Mouse (Mus musculus) urinary bladder, adult 18-20 months (tissue): ENCODE measurements at regions not wholly inside any gene's neighbourhood (a gene's known extent, or its start where the extent isn't known, plus 50 kb on each side); places are given as distances from the start of the nearest gene placed in this dataset.

Source experiments
- DNase-seq, 2 experiments: peaks; one replicate each; pipeline ENCODE4 v3.0.0; 2022; ENCODE audit warnings: low spot score in 2 of 2, mixed read lengths in 2 of 2

DNA sequence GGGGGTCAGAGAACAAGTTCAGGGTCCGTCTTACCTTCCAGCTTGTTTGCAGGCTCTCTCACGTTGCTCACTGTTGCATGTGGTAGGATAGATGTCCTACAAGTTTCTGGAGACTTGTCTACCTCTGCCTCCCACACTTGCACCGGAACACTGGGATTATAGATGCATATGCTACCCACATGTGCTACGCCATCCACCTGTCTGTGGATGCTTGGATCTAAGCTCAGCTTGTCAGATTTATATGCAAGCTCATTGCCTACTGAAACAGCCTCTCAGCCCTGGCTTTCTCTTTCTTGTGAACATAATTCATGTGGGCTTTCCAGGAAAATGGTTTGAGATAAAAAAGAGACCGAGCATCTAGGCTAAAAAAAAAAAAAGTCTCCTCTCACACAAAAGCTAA lies 353.0 kb downstream of the Nucb2 start:
- no peak for DNase-seq

DNA sequence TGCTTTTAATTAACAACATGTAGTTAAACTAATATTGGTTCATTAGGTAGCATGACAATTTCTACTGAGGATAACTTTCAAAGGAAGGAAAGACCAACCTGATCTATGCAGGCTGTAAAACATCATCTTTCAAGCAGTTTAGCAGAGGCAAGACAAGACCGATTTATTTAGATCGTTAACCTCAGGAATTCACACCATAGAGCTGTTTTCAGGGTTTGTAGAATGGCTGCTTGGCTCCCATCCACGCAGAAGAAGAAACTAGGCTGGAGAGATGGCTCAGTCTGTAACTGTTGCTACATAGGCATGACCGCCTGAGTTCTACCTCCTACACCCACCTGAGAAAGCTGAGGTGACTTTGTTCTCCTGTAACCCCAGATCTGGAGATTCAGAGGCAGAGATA lies 353.6 kb downstream of the Nucb2 start:
- DNase-seq = no peak

DNA sequence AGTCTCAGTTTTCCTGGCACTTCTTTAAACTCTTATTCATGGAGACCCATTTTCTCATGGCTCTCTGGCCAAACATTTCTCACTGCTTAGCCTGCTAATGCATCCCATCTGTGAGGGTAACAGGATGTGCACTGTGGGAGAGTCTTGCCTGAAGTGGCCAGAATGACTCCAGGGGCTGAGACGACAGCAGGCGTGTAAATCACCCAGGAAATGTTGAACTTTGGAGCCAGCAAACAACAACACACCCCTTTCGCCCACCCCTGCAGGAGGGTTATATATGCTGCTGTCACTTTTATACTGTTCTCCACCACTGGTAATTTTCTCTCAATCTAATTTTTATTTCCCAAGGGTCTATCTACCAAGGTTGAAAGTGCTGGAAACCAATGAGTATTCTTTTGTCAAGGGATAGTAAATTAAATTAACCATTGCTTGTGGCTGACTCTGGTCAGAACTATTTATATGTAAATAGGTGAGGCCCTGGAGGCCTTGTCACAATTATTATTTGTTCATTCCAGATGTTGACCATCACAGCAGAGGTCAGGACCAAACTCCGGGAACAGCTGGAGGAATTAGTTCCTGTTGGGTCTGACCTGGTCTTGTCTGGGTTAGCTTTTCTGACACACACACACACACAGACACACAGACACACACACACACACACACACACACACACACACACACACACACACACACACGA lies 378.2 kb downstream of the Nucb2 start:
- no peak for DNase-seq

DNA sequence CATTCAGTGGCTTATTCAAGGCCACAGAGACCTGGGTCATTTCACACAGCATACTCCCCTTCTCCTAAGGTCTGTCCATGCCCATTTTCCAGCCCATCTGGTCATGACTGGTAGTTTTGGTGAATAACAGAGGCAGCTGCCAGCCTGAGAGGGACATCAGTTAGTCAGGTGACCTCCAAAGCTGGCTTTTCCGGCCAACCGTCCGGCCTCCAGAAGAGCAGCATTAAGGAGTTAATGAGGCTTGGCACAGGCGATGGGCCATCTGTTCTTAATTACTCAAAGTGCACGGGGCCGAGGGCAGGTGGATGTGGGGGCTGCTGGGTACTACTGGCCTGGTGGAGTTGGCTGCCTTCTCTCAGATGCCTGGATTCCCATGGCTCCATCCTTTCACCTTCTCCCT lies 389.7 kb downstream of the Nucb2 start:
- DNase-seq = no peak

DNA sequence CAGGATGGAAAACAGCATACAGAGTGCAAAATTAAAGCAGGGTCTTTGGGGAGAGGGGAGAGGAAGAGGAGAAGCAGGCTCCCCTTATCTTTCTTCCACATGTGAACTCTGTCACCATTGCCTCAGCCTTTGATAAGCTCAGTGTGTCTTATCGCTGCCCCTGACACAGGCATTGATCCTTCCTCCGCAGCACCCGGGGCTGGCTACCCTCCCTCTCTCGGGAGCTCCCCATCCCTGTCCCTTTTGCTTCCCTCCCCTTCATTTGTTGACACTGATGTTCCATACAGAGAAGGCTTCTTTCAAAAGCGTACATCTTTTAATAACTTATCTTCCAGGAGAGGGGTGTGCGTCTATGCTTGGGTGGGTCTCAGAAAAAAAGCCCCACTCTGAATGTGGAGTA lies 411.6 kb downstream of the Nucb2 start:
- DNase-seq = no peak

DNA sequence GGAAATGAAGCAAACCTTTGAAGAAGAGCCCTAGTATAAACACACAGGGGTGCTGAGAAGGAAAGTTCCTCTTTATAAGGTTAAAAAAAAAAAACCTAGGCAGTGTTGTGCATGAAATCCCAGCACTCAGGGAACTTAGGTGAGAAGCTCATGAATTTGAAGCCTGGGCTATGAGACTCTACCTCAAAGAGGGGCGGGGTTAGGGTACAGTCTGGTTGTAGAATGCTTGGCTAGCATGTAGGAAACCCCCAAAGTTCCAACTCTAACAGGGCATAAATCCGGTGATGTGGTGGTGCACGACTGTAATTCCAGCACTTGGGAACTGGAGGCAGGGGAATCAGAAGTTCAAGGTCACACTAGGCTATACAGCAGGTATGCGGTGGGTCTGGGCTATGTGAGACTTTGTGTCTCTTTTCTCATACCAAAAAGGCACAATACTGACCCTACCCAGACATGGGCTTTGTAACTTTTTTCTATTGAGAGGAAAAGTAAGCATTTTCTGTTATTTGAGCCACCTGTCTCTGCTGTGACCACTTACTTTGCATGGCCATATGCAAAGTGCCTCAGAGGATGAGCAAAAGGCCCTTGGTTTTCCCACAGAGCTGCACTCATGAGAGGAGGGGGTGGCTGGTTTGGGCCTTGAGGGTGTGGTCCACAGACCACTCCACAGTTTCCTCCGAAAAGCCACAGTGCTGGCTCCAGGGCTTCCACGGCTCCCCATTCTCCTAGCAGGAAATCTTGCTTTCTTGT lies 413.9 kb downstream of the Nucb2 start:
- DNase-seq = no peak

DNA sequence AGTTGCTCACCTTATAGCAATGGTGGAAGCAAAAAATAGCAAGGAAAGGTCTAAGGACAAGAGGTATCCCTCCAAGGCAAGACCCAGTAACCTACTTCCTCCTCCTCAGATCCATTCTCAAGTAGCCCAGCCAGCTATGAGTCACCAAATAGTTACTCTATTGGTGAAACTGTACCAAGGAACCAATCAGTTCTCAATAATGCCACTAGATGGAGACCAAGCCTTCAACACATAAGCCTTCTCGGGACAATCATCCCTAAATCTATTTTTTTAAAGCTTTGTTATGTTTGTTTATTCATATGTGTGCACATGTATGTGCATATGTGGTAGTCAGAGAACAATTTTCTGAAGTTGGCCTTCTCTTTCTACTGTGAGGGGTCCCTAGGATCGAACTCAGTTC lies 434.3 kb upstream of the Xylt1 start:
- DNase-seq = no peak

DNA sequence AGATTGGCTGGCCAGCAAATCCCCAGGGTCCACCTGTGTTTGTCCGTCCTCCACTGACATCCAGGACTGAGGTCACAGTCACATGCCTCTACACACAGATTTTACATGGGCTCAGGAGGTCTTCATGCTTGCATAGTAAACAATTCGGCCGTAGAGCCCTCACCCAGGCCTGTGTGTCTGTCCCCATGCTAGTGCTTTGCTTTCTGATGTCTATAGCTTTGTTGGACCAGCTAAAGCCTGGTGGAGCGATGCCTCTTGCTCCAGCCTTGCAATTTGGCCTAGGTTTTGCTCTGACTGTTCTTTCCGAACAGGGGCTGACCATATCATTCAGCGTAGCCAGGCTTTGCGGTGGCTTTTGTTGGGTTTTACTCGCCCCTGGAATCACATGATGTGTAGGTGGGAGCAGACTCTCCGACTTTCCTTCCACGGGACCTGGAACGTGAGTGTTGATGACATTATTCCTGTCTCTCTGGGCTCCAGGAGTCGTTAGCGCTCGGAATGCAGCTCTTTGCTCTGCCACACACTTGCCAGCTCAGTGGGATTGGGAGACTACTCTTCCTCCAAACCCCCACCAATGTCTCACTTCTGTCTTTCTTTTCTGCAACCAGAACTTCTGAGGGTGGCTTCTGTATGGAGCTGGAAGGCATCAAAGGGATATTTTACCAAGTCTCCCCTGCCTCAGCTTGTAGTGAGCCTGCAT lies 421.4 kb upstream of the Xylt1 start:
- DNase-seq = no peak

DNA sequence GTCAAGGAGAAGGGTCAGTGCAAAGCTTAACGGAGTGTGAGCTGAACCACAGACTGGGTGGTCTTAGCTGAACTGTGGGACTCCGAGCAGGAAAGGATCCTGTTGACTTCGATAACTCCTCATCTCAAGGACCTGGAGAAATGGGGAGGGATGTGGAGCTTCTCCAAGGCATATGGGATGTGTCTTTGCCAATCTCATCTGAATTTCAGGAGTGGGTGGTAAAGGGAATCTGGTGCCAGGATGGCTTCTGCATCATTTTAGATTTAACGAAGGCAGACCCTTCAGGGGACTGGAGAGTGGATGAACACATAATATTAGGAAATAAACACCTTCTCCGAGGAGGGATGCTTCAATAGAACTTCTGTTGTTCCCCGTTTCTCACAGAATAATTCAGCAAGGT lies 416.9 kb upstream of the Xylt1 start:
- no peak for DNase-seq

DNA sequence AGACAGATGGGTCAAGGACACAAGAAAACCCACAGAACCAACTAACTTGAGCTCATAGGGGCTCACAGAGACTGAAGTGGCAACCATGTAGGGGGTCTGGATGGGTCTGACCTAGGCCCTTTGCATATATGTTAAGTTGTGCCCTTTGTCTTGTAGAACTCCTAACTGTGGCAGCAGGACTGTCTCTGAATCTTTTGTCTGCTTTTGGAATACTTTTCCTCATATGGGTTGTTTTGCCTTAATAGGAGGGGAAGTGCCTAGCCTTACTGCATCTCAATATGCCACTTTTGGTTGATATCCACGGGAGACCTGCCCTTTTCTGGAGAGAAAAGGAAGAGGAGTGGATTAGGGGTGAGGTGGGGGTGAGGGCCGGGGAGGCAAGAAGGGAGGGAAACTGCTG lies 389.4 kb upstream of the Xylt1 start:
- no peak for DNase-seq

DNA sequence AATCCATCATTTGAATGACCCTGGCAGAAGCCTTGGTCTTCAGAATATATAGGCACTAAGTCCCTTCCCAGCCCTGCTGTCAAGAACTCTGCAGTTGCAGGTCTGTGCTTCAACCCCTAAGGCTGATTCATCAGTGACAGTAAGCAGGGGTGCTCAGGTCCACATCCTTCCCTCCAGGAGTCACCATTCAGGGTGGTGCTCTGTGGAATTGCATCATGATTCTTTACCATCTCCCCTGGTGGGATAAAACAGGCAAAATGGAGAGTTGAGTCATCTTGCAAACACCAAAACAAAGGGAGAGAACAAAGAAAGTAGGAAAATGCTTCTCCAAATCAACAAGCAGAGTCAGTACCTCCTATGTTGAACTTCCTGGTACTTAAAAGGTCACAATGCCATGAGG lies 388.6 kb upstream of the Xylt1 start:
- DNase-seq = no peak

DNA sequence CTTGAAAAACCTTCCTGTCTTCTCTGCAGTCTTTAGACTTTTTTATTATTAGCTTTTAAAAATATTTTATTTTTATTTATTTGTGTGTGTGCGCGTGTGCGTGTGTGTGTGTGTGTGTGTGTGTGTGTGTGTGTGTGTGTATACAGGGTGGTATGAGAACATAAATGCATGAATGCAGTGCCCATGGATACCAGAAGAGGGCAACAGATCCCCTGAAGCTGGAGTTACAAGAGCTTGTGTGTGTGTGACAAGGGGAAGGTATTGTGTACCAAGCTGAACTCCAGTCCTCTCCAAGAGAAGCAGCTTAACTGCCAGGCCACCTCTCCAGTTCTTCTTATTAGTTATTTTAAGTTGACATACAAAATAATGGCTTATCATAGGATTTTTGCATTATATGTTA lies 385.0 kb upstream of the Xylt1 start:
- DNase-seq = no peak

DNA sequence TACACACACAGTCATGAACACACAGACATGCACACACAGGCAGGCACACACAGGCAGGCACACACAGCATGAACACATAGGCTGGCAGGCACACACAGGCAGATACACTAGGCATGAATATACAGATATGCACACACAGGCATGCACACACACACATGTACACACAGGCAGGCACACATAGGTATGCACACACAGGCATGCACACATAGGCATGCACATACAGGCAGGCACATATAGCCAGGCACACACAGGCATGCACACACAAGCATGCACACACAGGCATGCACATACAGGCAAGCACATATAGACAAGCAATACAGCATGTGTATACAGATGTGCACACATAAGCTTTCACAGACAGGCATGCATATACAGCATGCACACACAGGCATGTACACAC lies 377.6 kb upstream of the Xylt1 start:
- DNase-seq = no peak

DNA sequence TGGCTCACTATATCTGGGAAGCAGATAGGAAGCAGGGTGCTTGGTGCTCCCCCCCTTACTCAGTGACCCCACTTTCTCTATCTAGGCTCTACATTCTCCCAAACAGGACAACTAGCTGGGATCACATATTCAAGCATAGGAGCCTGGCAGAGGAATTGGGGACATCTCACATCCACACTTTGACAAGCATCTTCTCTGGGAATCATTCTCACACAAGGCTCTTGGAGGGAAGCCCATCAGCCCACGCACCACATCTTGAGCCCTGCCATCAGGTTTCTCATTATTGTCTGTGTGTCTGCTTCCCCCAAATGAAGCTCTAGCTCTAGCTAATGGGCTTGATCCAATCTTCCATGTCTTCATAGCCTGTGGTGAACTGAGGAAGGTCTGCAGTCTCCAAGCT lies 362.4 kb upstream of the Xylt1 start:
- no peak for DNase-seq

DNA sequence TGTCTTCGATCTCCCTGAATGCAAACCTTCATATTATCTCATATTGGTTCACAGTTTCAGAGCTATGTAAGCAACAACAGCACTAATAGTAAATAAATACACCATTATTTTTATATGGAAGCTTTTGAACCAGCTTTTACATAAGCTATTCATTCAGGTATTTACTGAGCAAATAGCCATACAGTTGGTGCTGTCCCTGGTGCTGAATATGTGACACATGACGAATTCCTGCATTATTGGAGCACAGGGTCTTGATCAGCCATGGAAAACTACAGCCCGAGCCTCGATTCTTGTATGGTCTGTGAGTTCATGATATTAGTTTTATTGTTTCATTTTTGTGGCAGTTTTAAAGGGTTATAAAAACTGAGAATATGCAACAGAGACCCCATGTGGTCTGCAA lies 359.1 kb upstream of the Xylt1 start:
- DNase-seq = peak in 1 of 2 experiments; percentile 5

DNA sequence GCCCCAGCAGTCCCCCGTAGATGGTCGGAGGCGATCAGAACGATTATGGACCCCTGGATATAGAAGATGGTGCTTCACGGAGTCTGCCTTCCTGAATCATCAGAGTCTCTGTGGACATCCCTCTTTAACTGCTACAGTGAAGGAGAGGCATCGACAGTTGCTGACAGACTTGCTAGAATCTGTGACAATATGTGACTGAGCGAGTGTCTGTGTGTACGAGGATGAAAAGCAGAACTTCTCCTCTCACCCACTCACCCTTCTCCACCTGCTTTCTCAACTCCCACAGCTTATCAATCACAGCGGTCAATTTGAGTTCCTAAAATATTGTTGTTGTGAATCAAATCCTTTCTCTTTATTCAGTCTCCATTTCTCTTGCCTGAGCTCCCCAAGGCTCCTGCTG lies 335.9 kb upstream of the Xylt1 start:
- no peak for DNase-seq

DNA sequence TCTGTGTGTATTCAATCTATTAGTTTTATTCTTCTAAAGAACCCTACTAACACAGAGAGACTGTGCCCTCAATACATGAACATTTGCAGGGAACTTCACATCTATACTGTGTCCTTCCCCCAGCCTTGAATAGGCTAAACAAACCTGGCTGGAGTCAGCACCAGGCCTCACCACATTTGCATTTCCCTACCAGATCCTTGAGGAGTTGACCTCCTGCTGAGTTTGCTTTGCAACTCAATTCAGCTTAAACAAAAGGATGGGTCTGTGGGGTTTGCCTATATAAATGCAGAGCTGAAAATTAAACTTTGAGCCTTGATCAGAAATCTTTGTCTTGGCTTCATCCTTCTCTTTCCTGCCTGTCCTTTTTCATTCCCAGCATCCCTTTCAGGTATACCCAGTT lies 331.5 kb upstream of the Xylt1 start:
- no peak for DNase-seq

DNA sequence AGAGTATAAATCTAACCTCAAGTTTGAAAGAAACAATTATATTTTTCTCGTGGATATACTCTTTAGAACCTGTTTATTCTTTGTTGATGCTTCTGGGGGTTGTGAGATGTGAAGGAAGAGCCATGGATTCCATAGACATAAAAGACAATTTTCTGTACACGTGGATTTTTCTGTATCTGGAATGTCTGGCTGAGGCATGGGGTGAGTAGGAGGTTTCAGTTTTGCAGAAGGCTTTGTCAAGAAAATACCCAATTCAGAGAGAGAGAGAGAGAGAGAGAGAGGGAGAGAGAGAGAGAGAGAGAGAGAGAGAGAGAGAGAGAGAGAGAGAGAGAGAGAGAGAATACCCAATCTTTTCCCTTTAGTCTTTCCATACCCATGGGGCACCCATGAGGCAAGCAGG lies 315.0 kb upstream of the Xylt1 start:
- no peak for DNase-seq

DNA sequence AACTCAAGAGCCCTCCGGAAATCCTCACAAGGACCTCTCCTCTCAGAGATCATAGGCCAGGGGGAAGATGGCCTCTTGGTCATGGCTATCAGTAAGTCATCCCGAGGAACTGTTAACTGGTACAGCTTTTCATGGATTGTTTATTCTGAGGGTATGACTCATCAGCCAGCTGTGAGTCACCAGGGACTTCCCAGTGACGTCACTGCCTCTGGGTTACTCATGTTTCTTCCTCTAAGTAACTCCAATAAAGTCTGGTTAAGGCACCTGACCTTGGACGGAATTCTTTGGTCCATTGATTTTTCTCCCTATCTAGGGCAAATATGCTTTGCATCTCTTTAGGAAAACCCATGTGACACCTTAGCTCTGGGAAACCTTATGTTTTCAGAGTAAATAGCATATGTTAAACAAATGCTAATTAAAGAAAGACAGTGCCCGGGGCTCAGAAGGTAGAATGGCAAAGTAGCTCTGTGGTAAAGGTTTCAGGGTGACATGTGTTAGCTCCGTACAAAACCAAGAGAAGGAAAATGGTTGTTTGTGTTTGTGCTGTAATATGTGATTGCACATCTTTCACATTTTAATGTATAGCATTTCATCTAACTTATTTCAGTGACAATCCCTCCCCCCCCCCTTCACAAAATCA lies 289.7 kb upstream of the Xylt1 start:
- DNase-seq = peak; percentile 4 to 9

DNA sequence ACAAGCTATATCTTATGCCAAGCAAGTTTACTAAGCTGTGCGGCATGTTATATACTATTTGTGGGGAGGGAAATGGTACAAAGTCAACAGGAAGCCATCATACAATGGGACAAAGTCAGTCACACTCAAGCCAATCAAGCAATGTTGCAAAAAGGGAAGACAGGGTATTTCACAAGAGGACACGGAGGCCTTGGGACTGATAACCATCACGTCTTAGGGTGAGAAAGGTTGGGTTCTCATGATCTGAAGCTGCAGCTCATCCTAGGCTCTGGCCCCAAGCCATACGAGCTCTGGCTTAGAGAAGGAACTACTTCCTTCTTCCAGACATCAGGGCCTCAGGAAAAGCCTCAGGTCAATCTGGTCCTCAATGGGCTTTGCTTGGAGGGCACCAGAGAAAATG lies 287.9 kb upstream of the Xylt1 start:
- no peak for DNase-seq

DNA sequence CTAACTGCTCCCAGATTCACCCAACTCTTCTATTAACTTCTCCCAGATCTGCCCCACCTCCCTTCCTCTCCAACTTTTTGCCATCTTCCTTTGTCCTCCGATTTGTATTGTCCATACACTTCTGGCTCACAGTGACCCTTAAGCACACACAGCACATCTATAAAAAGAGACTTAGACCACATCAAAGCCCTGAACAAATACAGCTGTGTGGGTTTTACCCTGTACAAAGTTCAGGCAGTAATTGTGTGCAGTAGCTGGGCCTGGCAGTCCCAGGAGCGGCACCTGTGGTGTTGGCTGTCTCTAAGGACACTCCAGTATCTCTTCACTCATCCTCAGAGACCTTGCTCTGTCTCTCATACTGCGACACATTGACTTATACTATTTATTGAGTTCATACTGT lies 283.2 kb upstream of the Xylt1 start:
- DNase-seq = no peak

DNA sequence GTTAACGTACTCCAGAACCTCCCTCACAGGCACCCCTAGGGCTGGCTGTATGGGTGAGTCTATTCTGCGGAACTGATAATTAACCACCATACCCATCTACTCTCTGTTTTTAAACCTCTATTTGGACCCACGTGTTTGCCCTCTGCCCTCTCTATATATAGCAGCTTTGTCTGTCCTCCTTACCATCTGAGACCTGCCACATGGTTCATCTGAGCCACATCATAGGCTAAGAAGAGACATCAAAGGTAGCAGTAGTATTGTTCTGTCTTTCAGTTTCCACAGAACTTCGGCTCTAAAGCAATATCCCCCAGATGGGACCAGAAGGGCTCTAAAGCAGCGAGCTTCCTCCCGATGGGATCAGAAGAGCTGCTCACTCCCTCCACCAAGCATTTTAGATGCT lies 281.7 kb upstream of the Xylt1 start:
- no peak for DNase-seq

DNA sequence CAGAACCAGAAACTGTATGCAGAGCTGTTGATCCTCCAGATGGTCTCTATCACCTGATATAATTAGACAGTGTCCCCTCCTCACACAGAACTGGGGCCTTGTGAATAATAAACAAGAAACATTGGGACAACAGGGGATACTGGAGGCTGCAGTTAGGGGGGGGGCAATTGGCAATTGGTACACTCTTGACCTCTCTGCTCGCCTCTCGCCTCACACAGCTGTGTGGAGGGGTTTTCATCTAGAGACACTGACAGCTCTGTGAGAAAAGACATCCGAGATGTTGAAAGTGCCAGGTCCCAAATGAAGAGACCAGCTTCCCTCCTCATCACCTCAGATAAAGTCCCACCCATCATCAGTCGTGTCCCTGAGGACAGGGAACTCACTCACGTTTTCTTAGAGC lies 277.7 kb upstream of the Xylt1 start:
- DNase-seq = no peak
